Mouse (Mus musculus) lung, postnatal 25 days (tissue): ENCODE measurements around the gene Gm10378.
"Not testable (repeated sequence)": the region's sequence is repeated elsewhere in the genome, so short reads cannot be mapped to it uniquely, and the experiment has no call there.

Experiments
- DNase-seq: peaks from one replicate; pipeline ENCODE4 v3.0.0; 2022; ENCODE audit warnings: low spot score

Gene Gm10378

GRCm38 (mm10) chr14:42655638-42656037 is at the start of gene Gm10378:
Gene Gm10378, plus strand, starts transcription at chr14:42655938.
- not testable (repeated sequence) for DNase-seq

- not testable (repeated sequence) for DNase-seq
These were observed 13.9 kb upstream of the Gm10378 start, which contains the start of gene Gm3633 for GRCm38 (mm10) chr14:42641817-42642216. Gene Gm3633, minus strand, starts transcription at chr14:42641917.
